Mouse (Mus musculus) hindbrain, embryonic 12.5 days (tissue): ENCODE data around the gene Agxt2. TPM values are rescaled to one million over a fixed set of nuclear protein-coding genes. Genes with fewer than 3 reads are reported as not detected.

Experiments used
- ATAC-seq: fragments of 200-750 bp; cut with Nextera tagmentation; 2 replicates; pipeline ENCODE4 v1.8.0; 2017; ENCODE audit warnings: moderate TSS enrichment; ENCODE audit not compliant: low FRiP score
- H3K27ac ChIP-seq: fragments of 300-500 bp; sonication (generic); 2 replicates; pipeline ENCODE4 v1.5.1; 2016; ENCODE audit warnings: mild to moderate bottlenecking
- H3K27me3 ChIP-seq: fragments of 300-500 bp; sonication (generic); 2 replicates; pipeline ENCODE4 v1.6.1; 2016; ENCODE audit warnings: mild to moderate bottlenecking
- H3K36me3 ChIP-seq: fragments of 300-500 bp; sonication (generic); 2 replicates; pipeline ENCODE4 v1.6.1; 2016; ENCODE audit warnings: mild to moderate bottlenecking
- H3K4me1 ChIP-seq: fragments of 300-500 bp; sonication (generic); 2 replicates; pipeline ENCODE4 v1.6.1; 2016
- H3K4me2 ChIP-seq: fragments of 300-500 bp; sonication (generic); replicated peaks from 2 replicates; pipeline ENCODE4 v1.6.1; 2016; ENCODE audit warnings: mild to moderate bottlenecking
- H3K4me3 ChIP-seq: fragments of 300-500 bp; sonication (generic); 2 replicates; pipeline ENCODE4 v1.5.1; 2016; ENCODE audit warnings: mild to moderate bottlenecking
- H3K9ac ChIP-seq: fragments of 300-500 bp; sonication (generic); 2 replicates; pipeline ENCODE4 v1.6.1; 2016; ENCODE audit warnings: mild to moderate bottlenecking, moderate library complexity
- H3K9me3 ChIP-seq: fragments of 300-500 bp; sonication (generic); replicated peaks from 2 replicates; pipeline ENCODE4 v1.6.1; 2016; ENCODE audit warnings: mild to moderate bottlenecking
- WGBS: fragments of 180-500 bp; shearing (Covaris S2); methylation state at CpG from one replicate; pipeline ENCODE4 v1.1.7; 2016; 5-methylcytosine and 5-hydroxymethylcytosine counted together
- polyA plus RNA-seq: library from polyadenylated mRNA; unstranded; fragments of >200 nt; fragmentation: Nextera tagmentation; extraction: Ambion mirVana; gene quantifications from 2 replicates; pipeline ENCODE4 v1.2.1, GENCODE M21; 2016

The Agxt2 gene
- polyA plus RNA-seq, 1 experiment from 2014 or later, result not detected

- H3K4me3 ChIP-seq, result no peak overlapping the region
- 75% methylated on average over 6 of the region's 6 CpGs for WGBS
- H3K9me3 ChIP-seq, result 0 out of 2 replicates have a peak, but pooled peaks cover 6% of the 10 kb centered on the region
- H3K9ac ChIP-seq, result no peak overlapping the region
- H3K27ac ChIP-seq, result no peak overlapping the region
- no peak for ATAC-seq
- no peaks in the 10 kb centered on the region for H3K27me3 ChIP-seq
- H3K4me1 ChIP-seq, result no peaks in the 10 kb centered on the region
- H3K4me2 ChIP-seq, result no peak overlapping the region
- H3K36me3 ChIP-seq, result peaks cover 14% of the 10 kb centered on the region; the same call in 1 of the 2 replicates
Observed at GRCm38 (mm10) chr15:10439963-10440362, 81.6 kb downstream of the Agxt2 start.

GRCm38 (mm10) chr15:10441493-10441892 lies 83.2 kb downstream of the Agxt2 start:
- Histone ChIP-seq H3K4me2 (no peak overlapping the region), H3K4me1 (no peaks in the 10 kb centered on the region), H3K36me3 (peaks cover 23% of the 10 kb centered on the region), H3K27me3 (no peaks in the 10 kb centered on the region), H3K9me3 (0 out of 2 replicates have a peak, but pooled peaks cover 1% of the 10 kb centered on the region), H3K27ac (no peak overlapping the region), H3K9ac (no peak overlapping the region), H3K4me3 (no peak overlapping the region)
- no peak for ATAC-seq
- WGBS, result 94% methylated on average over 9 of the region's 9 CpGs

GRCm38 (mm10) chr15:10442275-10442674 lies 83.9 kb downstream of the Agxt2 start:
- Histone ChIP-seq H3K4me3 (no peak overlapping the region), H3K9ac (no peak overlapping the region), H3K27me3 (no peaks in the 10 kb centered on the region), H3K9me3 (no peaks in the 10 kb centered on the region), H3K27ac (no peak overlapping the region), H3K4me1 (no peaks in the 10 kb centered on the region), H3K4me2 (no peak overlapping the region), H3K36me3 (peaks cover 27% of the 10 kb centered on the region)
- no peak for ATAC-seq
- 91% methylated on average over 1 of the region's 1 CpGs for WGBS

GRCm38 (mm10) chr15:10447102-10447501 lies 88.8 kb downstream of the Agxt2 start:
- no peaks in the 10 kb centered on the region for H3K4me1 ChIP-seq
- no peak overlapping the region for H3K9ac ChIP-seq
- ATAC-seq, result no peak
- whole genome bisulfite sequencing, result 92% methylated on average over 3 of the region's 3 CpGs
- no peaks in the 10 kb centered on the region for H3K9me3 ChIP-seq
- H3K27me3 ChIP-seq, result no peaks in the 10 kb centered on the region
- no peak overlapping the region for H3K27ac ChIP-seq
- H3K4me3 ChIP-seq, result no peak overlapping the region
- peaks cover 41% of the 10 kb centered on the region for H3K36me3 ChIP-seq
- H3K4me2 ChIP-seq, result no peak overlapping the region

Other genes with a start within 250 kb of the Agxt2 start
- 0.35 and 0.46 TPM in 2 replicates for gene Prlr, start 181.3 kb upstream of the Agxt2 start, polyA plus RNA-seq
- gene Gm21973, start 33.2 kb upstream of the Agxt2 start, polyA plus RNA-seq, result not detected in 2 replicates
- 15.3 and 16.0 TPM in 2 replicates for gene Dnajc21, start 112.0 kb downstream of the Agxt2 start, polyA plus RNA-seq
- 91.0 and 102 TPM in 2 replicates for gene Brix1, start 127.4 kb downstream of the Agxt2 start, polyA plus RNA-seq
- 32.2 and 33.9 TPM in 2 replicates for gene Rad1, start 127.5 kb downstream of the Agxt2 start, polyA plus RNA-seq
- not detected in 2 replicates for gene Ttc23l, start 200.1 kb downstream of the Agxt2 start, polyA plus RNA-seq